Mouse (Mus musculus): ENCODE measurements around the gene Eif4h.

The Eif4h gene

DNA sequence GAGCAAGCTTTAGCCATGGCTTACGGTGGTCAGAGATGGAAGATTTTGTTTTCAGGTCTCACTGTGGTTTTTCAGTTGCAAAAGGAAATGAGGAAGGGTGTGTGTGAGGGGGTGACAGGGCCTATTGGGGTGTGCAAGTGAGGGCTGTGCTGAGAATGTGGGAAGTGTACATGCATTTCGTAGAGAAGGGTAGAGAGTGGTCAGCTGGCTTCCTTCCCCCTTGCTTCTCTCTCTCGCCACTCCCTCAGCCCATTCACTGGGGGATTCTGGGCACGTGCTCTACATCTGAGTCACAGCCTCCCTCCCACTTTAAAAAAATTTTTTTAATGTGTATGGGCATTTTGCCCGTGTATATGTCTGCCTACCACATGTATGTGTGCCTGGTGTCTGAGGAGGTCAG, 32.2 kb downstream of the Eif4h start:
- no peak for DNase-seq (ENCODE audit: low spot score in 2 of 2)

DNA sequence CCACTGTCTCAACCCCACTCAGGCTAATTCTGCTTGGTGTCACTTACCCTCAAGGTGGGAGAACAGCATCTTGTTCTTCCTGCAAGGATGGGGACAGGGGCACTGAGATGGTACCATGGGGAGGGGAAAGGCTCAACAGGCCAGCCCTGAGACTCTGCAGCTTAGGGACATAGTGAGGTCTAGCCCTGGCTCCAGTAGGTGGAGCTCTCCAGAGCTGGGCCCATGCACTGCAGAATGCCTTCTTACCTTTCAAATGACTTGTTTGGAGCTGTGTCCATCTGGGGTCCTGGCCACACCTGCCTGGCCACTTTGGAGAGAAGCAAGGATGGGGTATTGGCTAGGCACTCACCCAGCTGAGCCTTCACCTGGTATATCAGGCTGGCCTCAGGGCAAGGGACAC, 33.0 kb downstream of the Eif4h start:
- DNase-seq (ENCODE audit: low spot score in 2 of 2): no peak

DNA sequence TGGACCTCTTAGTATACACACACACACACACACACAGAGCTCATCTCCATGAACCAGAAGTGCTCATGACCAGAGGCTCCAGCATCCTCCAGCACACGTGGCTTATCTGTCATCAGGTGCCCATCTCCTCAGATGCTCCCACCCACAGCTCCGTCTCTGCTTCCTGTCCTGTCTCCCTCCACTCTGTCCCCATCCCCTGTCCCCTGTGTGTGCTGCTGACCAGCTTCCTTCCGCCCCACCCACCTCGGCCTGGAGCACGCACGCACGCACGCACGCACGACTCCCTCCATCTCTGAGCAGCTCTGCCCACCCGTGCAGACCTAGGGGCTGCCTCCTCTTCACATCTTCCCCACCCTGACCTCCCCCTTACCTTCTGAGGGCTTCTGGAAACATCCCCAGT, 34.9 kb downstream of the Eif4h start:
- no peak for DNase-seq (ENCODE audit: low spot score in 2 of 2)

DNA sequence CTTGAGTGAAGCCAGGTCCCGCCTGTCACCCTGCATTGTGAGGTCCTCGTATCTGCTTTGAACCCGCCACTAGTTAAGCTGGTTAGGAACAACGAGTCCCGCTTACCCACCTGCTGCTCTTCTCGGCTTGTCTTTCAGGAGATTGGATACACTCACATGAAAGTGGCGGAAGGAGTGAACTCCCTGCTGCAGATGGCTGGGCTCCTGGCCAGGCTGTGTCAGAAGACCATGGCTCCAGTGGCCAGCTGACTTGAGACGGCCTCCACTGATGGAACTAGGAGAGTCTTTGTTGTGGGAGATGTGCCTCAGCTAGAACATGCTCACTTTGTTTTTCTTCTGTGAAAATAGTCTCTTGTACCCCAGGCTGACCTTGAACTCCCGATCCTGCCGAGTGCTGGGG, 41.6 kb downstream of the Eif4h start:
- no peak for DNase-seq (ENCODE audit: low spot score in 2 of 2)

DNA sequence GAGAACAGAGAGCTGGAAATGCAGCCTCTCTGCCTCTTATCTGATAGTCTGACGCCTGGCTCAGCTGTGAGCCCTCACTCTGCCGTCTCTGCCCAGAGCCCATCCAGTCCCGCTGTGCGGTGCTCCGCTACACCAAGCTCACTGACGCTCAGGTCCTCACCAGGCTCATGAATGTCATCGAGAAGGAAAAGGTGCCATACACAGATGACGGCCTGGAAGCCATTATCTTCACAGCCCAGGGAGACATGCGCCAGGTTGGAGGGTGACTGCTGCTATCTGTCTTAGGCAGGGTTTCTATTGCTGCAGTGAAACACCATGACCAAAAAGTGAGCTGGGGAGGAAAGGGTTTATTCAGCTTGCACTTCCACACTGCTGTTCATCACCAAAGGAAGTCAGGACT, 46.2 kb downstream of the Eif4h start:
- DNase-seq (ENCODE audit: low spot score in 2 of 2): no peak

DNA sequence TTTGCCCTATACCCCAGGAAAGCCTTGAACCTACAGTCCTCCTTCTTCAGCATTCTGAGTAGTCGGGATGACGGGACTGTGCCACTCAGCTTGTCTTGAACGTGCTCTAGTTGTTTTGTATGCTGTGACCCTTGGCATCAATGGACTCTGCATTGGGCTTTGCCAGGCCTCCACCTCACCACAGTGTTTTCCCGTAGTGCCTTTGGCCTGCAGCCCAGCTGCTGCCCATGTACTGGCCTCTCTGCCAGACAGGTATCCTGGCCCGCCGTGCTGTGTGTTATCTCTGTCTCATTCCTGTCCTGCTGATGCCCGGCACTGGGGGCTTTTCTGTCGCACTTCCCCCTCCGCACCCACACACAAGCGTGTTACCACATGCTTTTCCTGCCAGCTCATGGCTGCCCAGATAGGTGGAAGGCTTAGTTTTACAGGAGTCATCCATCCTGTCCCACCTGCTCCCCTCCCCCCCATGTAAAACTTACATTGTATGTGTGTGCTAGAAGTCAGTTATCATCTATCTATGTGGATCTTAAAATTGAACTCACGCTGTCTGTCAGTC, 47.2 kb downstream of the Eif4h start:
- no peak for DNase-seq (ENCODE audit: low spot score in 2 of 2)

DNA sequence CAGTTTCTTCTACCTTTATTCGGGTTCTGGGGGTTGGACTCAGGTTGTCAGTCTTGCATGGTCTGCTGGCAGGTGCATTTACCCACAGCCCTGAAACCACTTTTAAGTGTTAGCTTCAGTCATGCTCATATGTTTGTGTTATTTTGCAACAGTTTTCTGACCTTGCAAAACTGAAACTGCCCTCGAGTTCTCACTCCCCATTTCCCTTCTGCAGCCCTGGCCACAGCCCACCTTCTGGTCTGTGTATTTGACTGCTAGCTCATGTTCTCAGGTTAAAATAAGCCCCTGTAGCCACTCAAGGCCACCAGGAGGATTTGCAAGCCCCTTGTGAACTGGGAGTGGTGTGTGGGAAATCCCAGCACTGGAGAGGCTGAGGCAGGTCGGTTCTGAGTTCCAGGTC, 49.4 kb downstream of the Eif4h start:
- no peak for DNase-seq (ENCODE audit: low spot score in 2 of 2)

DNA sequence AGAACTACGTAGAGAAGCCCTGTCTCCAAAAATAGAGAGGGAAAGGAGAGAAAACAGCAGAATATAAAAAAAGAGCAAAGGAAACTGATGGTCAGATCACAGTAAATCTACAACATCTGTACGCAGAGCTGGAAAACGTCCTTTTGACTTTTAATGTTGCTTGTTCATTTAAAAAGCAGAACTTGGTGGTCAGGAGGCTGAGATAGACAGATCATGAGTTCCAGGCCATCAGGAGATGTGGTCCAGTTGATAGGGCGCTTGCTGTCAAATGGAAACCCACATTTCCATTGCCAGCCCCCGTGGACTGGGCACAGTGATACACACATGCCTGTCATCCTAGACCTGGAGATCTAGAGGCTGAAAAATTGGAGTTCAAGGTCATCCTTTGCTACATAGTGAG, 54.5 kb downstream of the Eif4h start:
- no peak for DNase-seq (ENCODE audit: low spot score in 2 of 2)

DNA sequence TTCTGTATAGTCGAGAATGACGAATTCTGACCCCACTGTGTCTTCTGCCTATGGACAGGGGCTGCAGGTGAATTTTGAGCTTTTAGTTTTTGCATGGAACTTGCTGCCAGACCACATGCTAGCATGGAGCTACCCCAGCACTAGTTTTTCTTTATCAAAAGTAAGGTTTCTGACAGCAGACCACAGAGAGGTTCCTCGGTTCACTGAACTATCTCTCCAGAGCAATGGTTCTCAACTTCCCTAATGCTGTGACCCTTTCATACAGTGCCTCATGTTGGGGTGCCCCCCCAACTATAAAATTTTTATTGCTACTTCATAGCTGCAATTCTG, 55.4 kb downstream of the Eif4h start:
- DNase-seq (ENCODE audit: low spot score in 2 of 2): no peak

DNA sequence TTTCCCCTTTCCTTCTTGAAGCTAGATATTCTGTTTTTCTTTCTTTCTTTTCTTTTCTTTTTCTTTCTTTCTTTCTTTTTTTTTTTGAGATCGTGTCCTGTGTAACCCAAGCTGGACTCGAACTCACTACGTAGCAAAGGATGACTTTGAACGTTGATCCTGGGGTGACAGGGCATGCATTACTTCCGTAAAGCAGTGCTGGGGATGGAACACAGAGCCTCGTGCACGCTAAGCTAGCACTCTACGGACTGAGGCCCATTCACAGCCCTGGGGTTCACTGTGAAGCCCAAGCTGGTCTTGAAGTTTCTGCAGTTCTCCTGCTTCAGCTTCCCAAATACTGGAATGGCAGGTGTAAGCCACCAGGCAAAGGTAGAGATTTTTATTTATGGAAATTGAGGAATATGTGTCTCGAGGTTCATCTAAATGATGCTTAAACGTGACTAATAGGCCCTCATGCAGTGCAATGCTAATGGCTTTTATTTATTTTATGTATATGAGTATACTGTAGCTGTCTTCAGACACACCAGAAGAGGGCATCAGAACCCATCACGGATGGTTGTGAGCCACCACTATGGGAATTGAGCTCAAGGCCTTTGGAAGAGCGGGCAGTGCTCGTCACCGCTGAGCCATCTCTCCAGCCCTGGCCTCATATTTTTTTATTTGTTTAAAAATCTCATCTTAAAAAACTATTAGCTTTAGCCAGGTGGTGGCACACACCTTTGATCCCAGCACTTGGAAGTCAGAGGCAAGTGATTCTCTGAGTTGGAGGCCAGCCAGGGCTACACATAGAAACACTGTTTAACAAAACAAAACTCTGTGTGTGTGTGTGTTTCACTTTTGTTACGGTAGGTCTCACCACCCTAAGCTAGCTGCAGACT, 56.0 kb downstream of the Eif4h start:
- no peak for DNase-seq (ENCODE audit: low spot score in 2 of 2)

DNA sequence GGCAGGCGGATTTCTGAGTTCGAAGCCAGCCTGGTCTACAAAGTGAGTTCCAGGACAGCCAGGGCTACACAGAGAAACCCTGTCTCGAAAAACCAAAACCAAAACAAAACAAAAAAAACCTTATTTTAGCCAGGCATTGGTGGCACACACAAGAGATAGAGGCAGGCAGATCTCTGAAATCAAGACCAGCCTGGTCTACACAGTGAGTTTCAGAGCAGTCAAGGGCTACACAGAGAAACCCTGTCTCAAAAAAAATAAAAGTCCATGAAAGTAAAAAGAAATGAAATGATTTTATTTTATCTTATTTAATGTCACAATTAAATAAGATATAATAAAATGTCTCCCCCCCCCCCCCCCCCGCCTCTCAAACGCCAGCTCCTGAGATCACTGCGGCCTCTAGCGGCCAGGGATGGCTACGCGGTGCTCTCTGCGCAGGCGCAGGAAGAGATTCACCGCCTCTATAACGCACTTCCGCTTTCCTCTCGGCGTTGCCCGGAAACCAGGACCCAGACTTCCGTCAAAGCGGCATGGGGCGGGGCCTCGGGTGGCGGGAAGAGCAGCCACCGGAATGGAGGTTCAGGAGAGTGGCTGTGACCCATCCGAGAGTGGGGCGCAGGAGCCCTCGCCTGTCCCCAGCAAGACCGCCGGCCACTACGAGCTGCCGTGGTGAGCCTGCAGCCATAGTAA, 56.9 kb downstream of the Eif4h start:
- peak; percentile 81 to 98 for DNase-seq (ENCODE audit: low spot score in 2 of 2)

DNA sequence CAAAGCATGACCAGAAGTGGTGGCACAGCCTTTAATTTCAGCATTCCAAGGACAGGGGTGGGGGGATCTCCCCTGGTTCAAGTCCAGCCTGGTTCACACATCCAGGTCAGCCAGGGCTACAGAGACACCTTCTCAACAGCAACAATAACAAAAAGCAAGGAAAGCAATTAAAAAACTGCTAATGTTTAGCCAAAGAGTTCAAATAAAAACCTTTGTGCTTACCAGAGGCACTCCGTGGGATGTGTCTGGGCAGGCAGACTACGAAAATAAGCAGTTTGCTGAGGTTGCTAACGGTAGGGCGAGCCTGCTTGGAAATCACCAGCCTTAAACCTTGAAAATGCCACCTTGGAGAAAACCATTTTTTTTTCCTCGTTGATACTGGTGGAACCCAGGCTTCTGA, 58.1 kb downstream of the Eif4h start, which contains the start of gene Rfc2:
Gene Rfc2, plus strand, starts transcription at position 221 of the 400 bp plus-strand sequence.
- no peak for DNase-seq (ENCODE audit: low spot score in 2 of 2)

DNA sequence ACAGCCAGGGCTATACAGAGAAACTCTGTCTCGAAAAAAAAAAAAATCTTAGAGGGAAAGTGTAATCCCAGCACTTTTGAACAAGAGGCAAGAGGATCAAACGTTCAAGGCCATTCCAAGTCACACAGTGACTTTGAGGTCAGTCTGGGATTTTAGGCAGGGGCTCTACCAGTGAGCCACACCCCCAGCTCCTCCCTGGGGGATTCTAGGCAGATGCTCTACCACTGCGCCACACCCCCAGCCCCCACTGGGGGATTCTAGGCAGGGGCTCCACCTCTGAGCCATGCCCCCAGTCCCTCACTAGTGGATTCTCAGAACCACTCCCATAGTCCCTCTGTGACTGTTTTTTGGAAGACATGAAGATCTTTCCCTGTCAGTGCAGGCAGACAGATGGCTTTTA, 60.2 kb downstream of the Eif4h start:
- DNase-seq (ENCODE audit: low spot score in 2 of 2): no peak

DNA sequence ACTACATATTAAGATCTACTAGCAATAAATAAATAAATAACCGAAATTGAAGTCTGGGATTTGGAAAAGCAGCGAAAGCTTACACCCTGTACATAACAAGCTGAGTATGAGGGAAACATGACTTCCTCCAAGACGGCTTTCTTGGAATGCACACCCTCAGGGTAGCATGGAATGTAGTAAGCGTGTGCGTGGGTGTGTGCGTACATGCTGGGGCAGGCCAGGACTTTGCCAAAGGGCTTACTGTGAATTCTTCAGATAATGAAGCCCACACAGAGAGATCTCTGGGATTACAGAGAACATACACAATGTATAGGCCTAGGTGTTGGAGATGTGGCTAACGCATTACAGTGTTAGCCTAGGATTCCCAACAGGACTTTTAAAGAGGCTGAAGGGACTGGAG, 61.8 kb downstream of the Eif4h start:
- DNase-seq (ENCODE audit: low spot score in 2 of 2): no peak

DNA sequence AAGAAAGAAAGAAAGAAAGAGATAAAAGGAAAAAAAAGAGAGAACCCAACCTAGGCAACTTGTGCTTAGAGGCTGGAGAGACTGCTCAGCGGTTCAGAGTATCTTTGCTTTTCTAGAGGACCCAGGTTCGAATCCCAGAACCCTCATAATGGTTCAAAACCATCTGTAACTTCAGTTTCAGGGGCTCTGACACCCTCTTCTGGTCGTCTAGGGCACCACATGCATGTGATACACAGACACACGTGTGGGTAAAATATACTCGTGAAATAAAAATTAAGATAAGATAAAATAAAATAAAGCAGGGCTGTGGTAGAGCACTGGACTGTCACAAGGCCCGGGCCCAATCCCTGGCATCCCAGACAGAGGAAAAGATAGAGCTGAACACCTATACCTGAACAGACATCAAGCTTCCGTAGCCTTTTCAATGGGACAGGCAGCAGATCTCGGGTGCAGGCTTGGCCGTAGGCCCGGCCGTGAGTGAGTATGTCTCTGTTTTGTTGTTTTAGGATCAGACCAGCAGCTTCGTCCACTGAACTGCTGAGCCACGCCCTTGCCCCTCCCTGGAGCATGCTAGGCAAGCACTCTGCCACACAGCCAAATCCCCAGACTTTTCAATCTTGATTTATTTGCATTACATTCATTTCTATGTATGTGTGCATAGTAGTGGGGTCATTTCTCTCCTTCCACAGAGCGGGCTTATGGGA, 62.6 kb downstream of the Eif4h start:
- DNase-seq (ENCODE audit: low spot score in 2 of 2): no peak

DNA sequence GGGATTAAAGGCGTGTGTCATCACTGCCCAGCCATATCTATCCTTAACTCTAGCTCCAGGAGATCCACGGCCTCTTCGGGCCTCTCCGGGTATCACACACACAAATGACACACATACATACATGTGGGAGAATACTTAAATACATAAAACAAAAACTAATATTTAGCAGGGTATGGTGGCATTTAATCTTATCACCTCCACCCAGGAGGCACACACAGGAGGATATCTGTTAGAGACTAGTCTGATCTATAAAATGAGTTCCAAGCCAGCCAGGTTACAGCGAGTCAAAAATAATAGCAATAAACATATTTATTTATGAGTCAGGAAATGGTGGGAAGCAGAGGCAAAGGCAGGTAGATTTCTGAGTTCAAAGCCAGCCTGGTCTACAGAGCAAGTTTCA, 63.5 kb downstream of the Eif4h start:
- DNase-seq (ENCODE audit: low spot score in 2 of 2): no peak

DNA sequence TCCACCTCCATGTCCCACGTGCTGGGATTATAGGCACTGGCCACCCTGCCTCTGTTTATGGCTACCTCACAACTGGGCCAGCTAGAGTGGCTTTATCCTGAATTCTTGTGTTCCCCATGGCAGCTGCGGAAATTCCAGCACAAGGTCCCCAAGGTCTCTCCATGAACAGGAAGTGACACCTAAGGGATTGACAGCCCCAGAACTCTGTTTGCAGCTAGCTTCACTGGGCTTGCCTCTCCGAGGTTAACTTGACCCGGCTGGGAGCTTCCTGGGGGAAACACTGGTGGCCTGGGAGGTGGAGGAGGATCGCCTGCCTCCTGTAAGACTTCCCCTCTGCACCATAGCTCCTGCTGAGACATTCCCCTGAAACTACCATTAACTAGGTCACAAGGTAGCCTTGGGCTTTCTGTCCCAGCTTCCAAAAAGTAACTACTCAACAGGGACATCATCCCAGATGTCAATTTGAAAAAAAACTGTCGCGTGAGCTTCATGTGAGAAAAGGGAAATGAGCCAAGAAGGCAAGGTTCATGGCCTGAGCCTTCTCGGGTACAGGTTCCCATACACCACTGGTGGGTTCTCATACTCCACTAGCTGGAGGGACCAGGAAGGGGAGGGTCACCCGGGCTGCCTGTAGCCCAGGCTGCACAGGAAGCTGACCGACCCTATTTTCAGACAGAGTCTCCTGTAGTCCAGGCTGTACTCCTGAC, 66.6 kb downstream of the Eif4h start:
- DNase-seq (ENCODE audit: low spot score in 2 of 2): no peak

DNA sequence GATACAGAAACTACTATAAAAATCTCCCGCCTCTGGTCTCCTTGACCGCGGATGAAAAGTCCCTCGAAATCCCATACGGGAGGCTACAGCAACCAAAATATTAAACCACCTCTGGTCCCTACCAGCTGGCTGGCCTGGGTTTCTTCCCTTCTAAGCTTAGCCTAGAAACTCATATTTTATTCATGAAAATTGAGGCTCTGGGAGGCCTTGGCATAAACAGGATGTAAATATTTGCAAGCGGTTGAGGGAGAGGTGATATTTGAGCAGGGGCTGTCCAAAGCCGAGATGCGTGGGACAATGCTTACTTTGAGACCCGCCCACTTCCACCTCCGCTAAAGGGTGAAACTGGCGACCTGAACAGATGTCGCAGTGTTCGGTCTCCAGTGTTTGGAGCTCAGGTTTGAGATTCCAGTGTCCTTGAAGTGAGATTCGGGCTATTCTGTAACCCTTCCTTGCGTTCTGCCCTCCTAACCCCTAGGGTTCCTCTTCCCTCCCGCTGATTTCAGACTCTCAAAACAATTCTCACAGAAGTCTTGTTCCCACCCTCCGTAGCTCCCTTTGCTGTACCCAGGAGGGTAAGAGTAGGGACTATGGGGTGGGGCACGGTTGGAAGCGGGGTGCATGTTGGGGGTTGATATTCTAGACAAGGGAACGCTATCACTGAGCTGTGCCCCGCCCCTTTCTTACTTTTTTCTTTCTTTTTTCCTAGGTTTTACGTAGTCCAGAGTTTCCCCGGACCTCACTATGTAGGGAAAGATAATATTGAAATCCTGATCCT, 67.4 kb downstream of the Eif4h start:
- peak in 1 of 2 experiments; percentile 44 for DNase-seq (ENCODE audit: low spot score in 2 of 2)
